Mouse (Mus musculus): ENCODE results near the gene Ndufb5. TPM values are rescaled to one million over a fixed set of nuclear protein-coding genes. Genes with fewer than 3 reads are reported as not detected.

Ndufb5 gene
- polyA plus RNA-seq, 1 experiment from 2014 or later = 325 TPM

DNA sequence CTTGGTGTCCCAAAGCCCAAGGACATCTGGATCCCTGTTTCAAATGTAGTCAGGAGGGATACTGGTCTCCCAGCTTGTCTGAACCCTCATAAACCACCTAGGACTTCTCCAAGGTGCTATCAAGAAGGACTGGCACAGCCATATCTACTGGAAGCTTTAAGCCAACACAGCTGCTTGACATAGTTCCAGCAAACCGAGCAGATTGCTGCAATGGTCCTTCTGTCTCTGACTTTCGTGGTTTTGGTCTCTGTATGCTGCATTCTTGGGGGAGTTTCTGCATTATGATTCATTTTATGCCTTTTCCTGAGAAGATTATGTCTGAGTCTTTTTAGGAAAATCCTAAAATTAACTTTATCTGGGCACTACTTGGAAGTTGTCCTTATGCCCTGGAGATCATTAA is 34.0 kb downstream of the Ndufb5 start:
- Histone ChIP-seq H3K36me3 (no peaks in the 10 kb centered on the region), H3K4me1 (replicated peaks) (no peaks in the 10 kb centered on the region), H3K9me3 (no peaks in the 10 kb centered on the region), H3K27me3 (no peaks in the 10 kb centered on the region), H3K4me3 (replicated peaks) (no peak overlapping the region), H3K4me2 (no peak overlapping the region), H3K27ac (no peak overlapping the region), H3K9ac (replicated peaks) (no peak overlapping the region)
- 80% methylated on average over 2 of the region's 2 CpGs for WGBS
- no peak for ATAC-seq (ENCODE audit: insufficient number of reproducible peaks, insufficient read depth, low FRiP score, low TSS enrichment, low read depth)

Other genes starting within 250 kb of the Ndufb5 start
- 0.20 TPM in 2 replicates for gene Kcnmb3, start 244.8 kb upstream of the Ndufb5 start, polyA plus RNA-seq (2016; fragmentation: Nextera tagmentation; extraction: Ambion mirVana)
- 44.8 and 48.3 TPM in 2 replicates for gene Zfp639, start 226.7 kb upstream of the Ndufb5 start, polyA plus RNA-seq (2016; fragmentation: Nextera tagmentation; extraction: Ambion mirVana)
- 42.8 and 44.3 TPM in 2 replicates for gene Mfn1, start 207.5 kb upstream of the Ndufb5 start, polyA plus RNA-seq (2016; fragmentation: Nextera tagmentation; extraction: Ambion mirVana)
- gene Gnb4, start 120.4 kb upstream of the Ndufb5 start, polyA plus RNA-seq (2016; fragmentation: Nextera tagmentation; extraction: Ambion mirVana) = 47.8 and 54.0 TPM in 2 replicates
- gene Actl6a, start 30.7 kb upstream of the Ndufb5 start, polyA plus RNA-seq (2016; fragmentation: Nextera tagmentation; extraction: Ambion mirVana) = 215 and 225 TPM in 2 replicates
- 34.1 and 39.8 TPM in 2 replicates for gene Mrpl47, start 615 bp downstream of the Ndufb5 start, polyA plus RNA-seq (2016; fragmentation: Nextera tagmentation; extraction: Ambion mirVana)
- gene Usp13, start 80.6 kb downstream of the Ndufb5 start, polyA plus RNA-seq (2016; fragmentation: Nextera tagmentation; extraction: Ambion mirVana) = 7.1 and 7.8 TPM in 2 replicates